Mouse (Mus musculus) cerebellum, adult 2 months (tissue): ENCODE measurements around the gene Anapc10.

ENCODE experiments used
- CTCF ChIP-seq: fragments of 200-500 bp; IDR thresholded peaks from 2 replicates; pipeline ENCODE4 v1.5.1; 2011; ENCODE audit warnings: low read depth, mild to moderate bottlenecking, control low read depth, low read length, moderate library complexity, borderline replicate concordance; ENCODE audit not compliant: insufficient read depth
- POLR2A ChIP-seq: fragments of 200-500 bp; IDR thresholded peaks from 2 replicates; pipeline ENCODE4 v1.6.1; 2011; ENCODE audit warnings: low read length, control low read depth, borderline replicate concordance; ENCODE audit not compliant: insufficient read depth

DNA sequence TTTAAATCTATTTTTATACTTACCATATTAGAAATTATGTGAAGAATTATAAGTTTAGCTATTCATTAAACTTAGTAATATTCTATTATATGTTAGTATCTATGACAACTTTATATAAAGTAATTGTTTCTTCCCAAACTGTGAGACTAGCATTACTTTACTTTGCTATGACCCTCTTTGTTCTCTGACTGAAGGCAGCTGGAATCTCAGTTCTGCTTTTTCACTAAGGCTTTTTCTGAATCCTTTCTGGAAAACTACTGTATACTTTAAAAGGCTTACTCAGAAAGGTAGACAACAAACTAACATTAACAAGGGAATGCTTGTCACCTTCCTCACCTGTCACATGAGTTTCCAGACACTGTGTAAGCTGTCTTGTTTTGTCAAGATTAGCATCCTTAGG is 11.7 kb downstream of the Anapc10 start:
- TF ChIP-seq CTCF: no peak
- no peak for TF ChIP-seq POLR2A
